Mouse (Mus musculus) testis, postnatal 14 days (tissue): ENCODE results near the gene Dock2.

ENCODE experiments used
- DNase-seq: peaks from one replicate; pipeline ENCODE4 v3.0.0; 2021; ENCODE audit warnings: low spot score

The Dock2 gene

DNA sequence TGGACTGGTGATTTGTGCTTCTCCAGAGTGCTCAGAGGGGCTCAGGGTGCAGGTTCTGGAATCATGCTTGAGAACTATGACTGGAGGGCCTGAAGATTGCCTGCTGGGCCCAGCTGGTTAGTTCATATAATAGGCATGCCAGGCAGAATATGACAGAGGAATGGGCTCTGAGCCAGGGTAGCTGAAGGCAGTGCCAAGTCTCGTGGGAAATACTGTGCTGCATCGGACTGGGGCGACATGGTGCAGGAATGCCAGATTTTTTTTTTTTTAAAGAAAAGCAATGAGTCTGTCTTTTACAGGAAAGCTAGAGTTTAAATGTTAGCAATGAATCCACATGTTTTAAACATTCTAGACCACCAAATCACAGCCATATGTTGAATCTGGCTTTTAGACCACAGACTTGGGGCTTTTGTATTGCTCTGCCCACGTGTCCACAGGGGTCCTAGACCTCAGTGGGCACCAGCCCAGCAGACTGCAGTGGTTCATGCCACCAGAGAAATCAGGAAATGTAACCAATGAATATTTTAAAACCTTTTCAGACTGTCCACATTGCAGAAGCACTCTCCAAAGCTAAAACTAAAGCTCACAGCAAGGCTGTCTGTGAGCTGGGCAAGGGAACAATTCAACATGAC, 435.3 kb downstream of the Dock2 start:
- DNase-seq, result no peak

DNA sequence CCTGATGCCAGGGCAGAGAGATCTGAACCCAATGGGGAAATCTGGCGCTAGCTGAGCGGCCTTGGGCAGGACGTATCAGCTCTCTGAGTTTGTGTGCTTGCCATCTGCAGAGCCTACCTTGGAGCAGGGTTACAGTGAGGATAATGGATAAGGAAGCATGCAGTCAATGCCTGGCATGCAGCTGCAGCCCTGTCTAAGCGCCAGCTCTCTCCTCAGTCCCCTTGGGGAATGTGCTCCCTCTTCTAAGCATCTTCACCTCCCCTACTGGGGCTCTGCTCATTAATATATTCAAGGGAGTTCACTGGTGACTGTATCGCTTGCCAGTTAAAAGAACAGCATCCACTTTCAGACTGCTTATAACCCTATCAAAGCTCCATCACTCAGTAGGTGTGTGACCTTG, 439.4 kb downstream of the Dock2 start:
- no peak for DNase-seq

DNA sequence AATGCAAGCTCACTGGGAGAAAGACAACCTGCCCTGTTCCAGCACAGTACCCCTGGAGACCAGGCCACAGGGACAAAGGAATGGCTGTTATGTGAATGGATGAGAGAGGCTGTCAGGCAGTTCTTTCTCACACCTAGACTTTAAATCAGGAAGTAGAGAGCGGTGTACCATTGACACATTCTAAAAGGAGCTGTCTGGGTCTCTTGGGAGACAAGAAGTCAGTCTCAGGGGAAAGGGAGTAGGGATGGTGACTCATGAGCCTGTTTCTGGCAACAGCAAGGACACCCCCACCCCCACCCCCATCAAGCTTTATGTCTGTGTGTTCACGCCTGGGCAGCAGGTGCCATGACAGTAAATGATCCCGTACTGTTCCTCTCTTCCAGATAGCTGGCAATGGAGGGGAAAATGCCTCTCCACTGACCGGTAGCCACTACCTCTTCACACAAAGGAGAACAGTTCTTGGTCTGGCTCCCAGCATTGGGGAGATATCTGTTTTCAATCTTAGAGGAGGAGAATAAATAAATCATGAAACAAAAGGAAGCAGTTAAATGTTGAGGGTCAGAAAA, 439.9 kb downstream of the Dock2 start:
- DNase-seq, result no peak

DNA sequence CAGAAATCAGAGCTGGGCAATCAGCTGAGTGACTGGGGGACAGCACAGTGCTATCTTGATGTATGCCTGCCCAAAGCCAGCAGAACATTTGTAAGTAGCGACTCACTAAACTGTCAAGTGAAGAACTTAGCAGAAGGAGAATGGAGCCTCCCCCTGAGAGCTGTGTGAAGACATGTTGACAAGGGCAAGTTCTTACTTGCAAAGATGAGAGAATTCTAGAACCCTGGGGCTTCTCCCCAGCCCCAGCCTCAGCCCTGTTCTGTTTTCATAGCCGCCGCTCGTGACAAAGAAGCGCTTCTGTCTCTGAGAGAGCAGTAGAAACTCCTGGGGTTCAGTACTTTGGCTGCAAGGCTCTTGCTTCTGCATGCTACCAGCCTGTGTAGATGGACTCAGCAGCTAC, 444.0 kb downstream of the Dock2 start:
- DNase-seq, result no peak

DNA sequence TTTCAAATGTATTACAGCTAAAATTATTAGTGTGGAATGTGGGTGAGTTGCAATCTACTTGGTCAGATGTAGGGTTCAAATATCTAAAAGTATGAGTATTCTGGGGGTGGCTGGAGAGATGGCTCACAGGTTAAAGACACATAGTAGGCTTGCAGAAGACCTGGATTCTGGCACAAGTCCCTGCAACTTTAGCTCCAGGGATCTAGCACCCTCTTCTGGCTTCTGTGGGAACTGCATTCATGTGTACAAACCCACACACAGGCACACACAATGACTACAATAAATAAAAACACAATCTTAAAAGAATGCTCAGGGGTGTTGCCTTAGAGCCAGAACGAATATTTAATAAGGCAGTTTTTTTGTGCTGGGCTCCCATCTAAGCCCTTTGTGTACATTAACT, 445.8 kb downstream of the Dock2 start:
- DNase-seq, result no peak

DNA sequence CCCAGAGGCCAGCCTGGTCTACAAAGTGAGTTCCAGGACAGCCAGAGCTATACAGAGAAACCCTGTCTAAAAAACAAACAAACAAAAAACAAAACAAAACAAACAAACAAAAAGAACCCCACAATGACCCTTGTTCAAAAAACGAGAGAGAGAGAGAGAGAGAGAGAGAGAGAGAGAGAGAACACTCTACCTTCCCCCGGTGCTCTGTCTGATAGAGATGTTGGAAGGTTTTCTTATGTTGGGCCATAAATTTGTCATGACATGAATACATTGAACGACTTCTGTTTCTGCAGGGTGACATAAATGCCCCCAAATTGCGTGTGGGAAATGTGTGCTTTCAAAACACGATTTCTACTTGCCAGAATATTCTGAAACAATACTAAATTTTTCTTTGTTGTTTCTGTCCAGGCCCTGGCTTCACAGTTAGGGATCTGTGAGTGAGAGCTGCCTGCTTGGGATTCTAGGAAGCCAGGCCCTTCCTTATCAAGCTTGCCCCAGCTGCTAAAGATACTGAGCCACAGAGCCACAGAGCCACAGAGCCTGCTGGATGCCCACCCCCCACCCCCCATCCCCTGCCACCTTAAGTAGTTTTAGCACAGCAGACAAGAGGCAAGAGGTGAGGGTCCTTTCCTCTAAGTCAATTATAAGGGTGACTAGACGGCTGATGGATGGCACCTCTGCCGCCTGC, 451.2 kb downstream of the Dock2 start:
- DNase-seq, result no peak

DNA sequence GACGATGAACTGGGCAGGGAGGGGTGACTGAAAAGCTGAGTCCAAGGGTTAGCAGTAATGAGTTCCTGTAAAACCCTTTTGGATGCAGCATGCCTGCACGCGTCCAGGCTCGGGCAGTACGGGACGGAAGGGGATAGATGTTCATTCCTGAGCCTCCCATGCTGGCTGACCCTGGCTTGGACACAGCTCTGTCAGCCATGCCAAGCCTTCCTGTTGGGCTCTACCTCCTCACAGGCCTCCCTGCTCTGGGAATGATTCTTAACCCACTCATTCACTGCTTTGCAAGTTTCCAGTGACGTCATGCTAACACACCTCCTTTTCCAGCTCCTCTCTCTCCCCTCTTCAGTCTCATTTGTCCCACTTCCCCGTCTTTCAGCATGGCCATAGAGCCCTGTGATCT, 460.0 kb downstream of the Dock2 start:
- DNase-seq, result no peak

DNA sequence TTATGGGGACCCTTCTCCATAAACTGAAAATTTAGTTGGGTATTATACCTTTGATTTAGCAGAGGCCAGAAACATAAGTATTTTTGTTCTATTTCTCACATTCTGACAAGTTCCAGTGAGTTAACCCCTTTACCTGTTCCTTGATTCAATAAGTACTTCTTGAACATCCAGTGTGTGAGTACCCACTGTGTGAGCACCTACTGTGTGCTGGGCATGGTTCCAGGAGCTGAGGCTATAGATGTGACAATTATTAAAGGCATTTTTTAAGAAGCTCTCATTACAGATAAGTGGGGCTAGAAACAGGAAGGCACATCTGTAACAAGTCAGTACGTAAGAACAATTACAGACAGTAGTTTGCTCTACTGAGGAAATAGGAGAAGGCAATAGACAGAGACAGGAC, 464.4 kb downstream of the Dock2 start:
- DNase-seq, result no peak

DNA sequence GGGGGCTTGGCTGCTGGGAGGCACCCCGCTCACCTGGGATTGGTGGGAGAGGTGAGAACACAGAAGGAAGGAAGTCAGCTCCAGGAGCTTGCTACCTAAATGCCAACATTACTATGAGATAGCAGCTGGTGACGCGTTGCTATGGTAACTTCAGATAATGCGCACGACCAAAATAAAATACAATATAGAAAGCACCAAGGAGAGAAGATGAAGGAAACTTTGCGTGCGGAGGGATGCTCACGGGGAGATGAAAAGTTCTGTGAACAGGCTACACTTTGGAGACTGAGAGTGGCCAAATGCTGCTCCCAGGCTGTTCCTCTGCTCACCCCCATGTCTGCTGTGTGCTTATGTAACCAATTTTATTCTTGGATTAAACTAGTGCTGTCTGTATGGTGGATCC, 466.7 kb downstream of the Dock2 start:
- DNase-seq, result no peak

DNA sequence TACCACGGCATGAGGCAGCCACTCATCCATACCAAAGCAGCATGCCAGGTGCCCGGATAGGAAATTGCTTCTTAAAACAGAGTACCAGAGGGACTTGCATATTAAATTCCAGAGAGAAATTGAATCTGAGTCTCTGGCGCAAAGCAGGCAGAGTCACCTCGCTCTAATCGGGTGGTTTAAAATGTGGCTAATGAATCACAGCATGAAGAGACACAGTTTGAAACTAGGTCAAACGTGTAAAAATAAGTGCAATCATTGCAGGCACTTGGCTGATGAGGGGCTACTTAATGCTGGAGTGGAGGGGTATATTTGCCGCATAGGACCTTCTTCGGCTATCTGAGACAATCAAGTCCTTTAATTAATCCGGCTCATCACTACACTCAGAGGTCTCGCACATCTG, 467.5 kb downstream of the Dock2 start:
- no peak for DNase-seq

DNA sequence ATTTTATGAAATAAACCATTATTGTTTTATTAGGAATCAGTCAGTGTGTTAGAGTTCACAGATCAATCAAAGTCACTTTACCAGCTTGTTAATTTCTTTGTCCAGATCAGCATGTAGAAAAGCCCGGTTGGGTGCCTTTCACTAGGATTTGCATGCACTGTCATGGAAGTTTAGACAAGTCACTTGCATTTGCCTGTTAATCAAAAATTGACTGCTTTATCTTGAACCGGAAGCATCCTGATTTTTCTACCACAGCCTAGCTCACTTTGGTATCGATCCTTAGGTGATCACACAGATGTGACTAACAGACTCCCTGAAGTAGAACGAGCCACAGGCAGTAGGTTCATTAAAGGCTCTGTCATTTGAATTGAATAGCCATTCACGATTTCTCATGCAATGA, 468.3 kb downstream of the Dock2 start:
- no peak for DNase-seq

DNA sequence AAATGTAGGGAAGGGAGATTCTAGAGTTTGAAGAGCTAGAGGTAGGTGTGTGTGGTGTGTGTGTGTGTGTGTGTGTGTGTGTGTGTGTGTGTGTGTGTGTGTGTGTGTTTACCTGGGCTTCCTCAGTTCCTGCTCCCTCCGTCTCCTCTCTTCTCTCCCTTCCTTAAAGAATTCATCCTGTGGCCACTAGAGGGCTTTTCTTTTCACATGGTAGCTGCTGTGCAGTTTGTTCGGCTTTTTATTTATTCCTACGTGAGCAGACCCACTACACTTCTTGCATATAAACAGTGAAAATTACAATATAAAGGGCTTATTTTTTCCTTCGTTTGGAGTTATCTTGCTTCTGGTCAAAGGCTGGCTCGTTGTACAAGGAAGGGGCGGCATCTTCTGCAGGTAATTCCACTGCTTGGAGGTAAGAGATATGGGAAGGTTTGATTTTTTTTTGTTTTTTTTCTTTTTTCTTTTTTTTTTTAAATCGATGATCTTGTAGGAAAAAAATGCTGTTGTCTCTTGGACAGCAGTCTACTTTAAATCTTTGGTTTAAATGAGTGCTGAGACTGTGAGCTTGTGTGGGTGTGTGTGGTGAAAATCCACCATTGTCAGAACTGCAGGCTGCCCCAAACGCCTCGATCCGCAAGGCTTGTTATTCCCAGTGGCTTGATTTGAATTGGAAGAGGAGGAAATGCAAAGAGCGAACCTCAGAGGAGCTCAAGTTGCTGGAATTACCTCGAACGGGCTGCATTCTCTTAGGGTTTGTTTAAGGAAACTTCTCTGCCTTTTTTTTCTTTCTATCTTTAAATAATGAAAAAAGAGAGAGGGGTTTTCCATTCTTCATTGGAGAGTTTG, 468.9 kb downstream of the Dock2 start, which contains the start of gene Fam196b:
Gene Fam196b (plus strand): TSS at position 289 of the 846 bp plus-strand sequence.
- no peak for DNase-seq

DNA sequence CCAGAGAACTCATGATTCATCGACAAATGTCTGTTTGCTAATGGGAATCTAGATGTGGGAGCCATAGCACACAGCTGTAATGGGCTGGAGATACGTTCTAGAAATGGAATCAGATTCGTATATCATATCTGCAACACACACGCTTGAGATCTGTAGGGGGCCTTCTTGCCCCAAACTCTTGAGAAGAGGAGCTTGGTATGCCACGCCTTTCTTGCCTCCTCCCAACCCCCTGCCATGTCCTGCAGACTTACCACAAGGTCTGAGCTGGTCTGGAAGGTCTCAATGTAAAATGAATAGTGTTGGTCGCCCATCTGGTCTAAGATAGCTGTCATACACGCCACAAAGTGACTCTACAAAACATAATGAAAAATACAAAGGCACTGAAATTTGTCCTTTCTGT, 471.5 kb downstream of the Dock2 start:
- no peak for DNase-seq

DNA sequence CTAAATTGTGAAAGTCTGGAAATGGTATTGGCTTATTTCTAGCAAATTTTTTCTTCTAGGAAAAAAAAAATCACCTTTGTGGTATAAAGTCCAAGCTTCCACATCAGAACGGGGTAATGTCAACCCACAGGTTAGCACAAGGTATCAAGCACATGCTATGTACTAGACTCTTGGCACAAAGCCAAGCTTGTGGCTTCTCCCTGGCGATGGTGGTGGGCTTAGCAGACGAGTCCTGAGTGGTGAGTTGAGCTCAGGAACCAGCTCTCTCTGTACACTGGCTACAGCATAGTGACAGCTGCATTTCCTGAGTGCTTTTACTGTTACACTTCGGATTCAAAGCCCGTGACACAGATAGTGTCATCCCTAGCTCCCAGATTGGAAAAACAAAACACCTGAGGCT, 472.0 kb downstream of the Dock2 start:
- no peak for DNase-seq

DNA sequence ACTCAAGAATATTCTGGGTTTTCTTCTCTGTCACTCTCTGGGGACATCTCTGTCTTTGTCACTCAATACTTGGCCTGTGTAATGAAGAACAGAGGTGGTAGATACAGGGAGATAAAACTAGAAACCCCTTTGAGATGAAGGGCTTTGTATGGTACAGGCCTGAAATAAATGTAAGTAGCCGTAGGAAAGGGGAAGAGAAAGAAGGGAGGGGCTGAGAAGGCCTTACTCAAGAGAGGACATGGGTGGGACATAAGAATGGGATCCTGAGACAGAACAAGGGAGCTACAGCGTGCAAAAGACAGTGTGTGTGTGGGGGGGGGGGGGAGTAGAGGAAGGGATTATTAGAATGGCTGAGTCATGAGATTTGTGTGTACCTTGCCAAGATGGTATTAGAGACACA, 474.3 kb downstream of the Dock2 start:
- DNase-seq, result no peak

DNA sequence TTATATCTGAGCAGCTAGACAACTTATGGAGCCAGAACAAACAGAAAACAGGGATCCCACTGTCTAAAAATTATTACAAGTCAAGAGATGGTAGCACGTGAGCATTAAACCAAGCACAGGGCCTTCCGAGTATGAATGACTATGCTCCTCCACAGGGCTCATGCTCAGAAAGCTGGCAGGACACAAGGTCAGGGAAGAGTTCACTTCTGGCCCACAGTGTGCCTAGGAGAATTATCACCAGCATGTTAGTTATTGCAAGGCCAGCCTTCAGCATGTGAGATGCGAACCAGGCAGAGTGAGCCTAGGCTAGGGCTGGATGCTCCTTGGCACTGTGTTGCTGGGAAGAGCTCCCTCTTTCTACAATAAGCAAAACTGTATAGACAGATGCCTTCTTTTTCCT, 475.0 kb downstream of the Dock2 start:
- no peak for DNase-seq

DNA sequence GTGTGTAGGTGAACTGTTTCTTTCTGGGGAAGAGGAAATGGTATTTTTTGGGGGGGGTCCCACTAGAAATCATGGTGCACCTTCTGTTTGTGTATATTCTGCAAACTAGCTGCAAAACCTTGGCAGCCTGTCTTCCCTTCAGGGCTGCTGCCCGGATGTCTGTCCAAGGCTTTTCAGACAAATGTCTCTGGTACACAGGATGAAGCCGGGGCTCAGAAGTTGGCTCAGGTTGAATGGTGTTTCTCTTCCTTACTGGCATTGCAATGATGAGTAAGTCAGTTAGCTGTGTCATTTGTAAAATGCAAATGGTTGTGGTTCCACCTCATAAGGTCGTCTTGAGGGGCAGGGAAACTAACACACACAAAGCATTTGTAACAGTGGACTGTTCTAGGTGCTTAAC, 477.5 kb downstream of the Dock2 start:
- no peak for DNase-seq

DNA sequence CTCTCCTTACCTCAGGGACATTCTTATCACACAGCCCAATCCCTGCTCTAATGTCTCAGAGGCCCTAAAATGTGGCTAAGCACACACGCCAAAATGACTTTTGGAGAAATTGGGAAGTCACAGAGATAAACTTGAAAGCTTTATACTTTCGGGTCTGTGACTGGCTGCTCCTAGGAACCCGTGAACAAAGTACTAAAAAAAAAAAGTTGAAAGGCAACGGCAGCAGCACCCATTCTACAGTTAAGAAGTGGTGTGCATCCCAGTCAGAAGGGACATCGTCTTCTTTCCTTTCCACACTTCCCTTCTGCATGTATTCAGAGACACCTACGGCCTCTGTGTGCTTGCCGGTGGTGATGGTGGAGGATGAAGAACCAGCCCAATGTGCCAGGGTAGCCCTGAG, 483.6 kb downstream of the Dock2 start:
- DNase-seq, result no peak

DNA sequence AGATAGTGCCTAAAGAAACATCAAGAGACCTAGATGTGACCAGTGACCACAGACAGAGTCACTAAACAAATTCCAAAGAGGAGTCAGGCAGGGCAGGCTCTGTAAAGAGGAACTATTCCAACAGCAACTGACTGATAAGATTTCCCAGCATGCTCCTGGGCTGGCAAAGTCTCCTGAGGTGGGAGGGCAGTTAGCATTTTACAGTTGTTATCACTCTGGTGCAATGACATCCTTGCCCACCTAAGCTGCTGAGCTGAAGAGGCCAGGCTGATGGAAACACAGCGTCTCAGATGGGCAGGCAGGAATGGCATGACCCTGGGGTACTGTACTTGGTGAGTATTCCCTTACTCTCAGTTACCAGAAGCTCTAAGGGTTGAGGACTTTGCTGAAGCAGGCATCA, 484.1 kb downstream of the Dock2 start:
- no peak for DNase-seq

DNA sequence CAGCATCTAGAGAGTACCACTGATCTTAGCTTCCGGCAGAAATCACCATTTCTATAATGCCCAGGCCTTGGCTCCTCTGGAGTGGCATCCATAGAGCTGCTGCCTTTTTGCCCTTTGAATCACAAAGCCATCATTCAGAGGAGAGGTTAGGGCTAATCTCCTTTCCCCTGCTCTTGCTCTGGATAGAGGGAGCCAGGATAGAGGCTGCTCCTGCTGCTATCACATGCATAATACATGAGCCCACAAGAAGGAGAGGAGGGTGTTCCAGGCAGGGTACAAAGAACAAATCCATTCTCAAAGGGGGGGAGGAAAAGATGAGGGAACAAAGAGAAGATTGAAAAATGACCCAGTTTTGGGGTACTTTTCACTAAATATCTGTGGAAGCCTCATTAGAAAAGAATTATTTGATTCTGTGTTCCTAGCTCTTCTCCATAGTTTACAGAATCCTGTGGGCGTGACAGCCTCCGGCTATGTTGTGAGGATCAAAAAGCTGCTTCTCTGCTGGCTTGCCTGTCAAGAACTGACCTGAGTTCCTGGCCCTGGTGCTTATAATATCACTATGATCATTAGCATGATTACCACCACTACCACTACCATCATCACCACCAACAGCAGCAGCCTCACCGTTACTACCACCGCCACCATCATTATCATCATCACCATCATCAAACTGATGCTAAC, 485.9 kb downstream of the Dock2 start:
- DNase-seq, result no peak

DNA sequence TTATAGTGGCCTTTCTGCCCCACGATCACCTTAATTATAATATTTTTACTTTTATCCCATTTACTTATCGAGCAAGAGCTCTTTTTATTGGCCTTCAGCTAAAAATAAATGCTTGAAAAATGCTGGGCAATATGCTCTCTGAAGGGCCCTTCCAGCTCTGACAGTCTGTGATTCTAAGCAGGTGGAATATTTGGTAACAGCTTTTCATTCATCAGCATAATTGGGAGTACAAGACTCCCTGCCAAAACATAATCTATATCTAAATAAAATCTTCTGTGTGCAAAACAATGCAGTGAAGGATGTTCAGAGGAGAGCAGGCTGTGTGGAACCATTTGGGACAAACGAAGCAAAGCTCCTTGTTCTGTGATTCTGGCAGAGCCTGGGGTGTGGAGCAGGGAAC, 492.4 kb downstream of the Dock2 start:
- DNase-seq, result no peak

DNA sequence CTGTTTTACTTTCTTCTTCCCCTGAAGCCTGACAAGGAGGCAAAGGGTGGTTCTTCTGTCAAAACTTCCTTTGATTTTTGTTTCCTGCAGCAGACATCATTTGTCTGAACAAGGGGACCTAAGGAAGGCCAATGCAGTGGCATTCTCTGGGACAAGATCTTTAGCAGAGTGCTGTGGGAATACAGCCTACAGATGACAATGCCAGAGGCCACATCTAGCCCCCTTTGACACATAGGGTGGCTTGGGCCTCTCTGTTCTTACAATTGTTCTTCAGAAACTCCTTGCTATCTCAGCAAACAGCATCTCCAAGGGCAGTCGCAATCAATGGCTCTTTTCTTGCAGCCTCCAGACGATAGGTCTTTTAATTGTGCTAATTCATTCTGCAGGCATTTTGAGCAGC, 493.0 kb downstream of the Dock2 start:
- no peak for DNase-seq
